7 mouse cellular contexts compared by ENCODE assay signal in the genomic region with DNA sequence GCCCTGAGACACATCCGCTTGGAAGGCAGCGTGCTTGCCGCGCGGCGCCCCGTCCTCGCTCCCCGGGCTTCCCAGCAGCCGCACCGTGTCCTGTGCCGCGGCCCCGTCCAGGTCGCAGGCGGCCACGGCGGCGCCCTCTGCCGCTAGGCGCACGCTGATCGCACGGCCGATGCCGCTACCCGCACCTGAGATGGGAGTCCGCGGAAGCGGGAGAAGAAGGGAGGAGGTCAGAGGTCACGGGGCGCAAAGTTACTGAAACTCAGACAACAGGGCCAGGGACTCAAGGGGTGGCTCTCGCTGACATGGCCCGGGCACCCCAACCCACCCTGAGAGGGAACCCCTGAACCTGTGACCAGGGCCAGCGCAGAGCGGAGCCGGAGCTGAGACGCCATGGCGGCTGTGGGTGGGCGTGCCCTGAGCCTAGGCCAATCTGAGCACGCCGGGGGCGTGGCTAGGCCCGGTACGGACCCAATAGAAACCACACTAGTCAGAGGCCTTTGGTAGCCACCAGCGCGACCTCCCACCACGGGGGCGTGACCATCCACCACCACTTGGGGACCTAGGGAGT. TPM values are rescaled to one million over a fixed set of nuclear protein-coding genes. Genes with fewer than 3 reads are reported as not detected.
A peak's percentile ranks its signal among the peaks of the same experiment; 100 is the strongest.
DNase-seq lines count a peak whose midpoint lies in the region; ATAC-seq lines count a peak whose summit lies in the region.

A gene (minus strand): TSS at position 405 of the 568 bp plus-strand sequence.

- DNase-seq in adrenal gland, adult (ENCODE audit: inconsistent age in 2 of 2, low spot score in 1 of 2): peak; percentile 96 to 98
- peak; percentile 98 for DNase-seq in embryo, embryonic 10.5 days (ENCODE audit: low spot score)
- peak; percentile 94 for DNase-seq in gastrocnemius, postnatal 14 days
- peak; percentile 90 to 93 for DNase-seq in left cerebral cortex, postnatal 14 days (ENCODE audit: low spot score in 2 of 2)
- peak; percentile 97 for DNase-seq in mesoderm, embryonic 11.5 days (ENCODE audit: low read depth, low spot score)
- peak; percentile 87 for DNase-seq in right cerebral cortex, postnatal 4 days

- intact Hi-C loops in gastrocnemius, postnatal 14 days (cut with DNase I; ENCODE audit: low total_unique reads): no loop called here
- intact Hi-C loops in left cerebral cortex, postnatal 14 days (cut with DNase I): no loop called here

- ATAC-seq in inflammation-experienced regulatory T-cells, adult 6 months: peak; percentile 53

RNA-seq across cellular contexts. Expression of the gene that starts here (rescaled TPM):
- 10 to 100 TPM; 50.1 to 51.3 TPM for total RNA-seq in gastrocnemius, postnatal 14 days (2021)
- 10 to 100 TPM; 28.0 to 31.5 (median 30.7) TPM for polyA plus RNA-seq in inflammation-experienced regulatory T-cells, adult 6 months (2017; shearing (Covaris generic))
- 10 to 100 TPM; 27.7 to 30.1 TPM for total RNA-seq in left cerebral cortex, postnatal 14 days (2021)

Comparison
In these comparisons a context has a peak if more than half of its experiments do, and no peak if none do; other contexts are left out.
1. Peak in every context shown above with its lines: DNase-seq and ATAC-seq.